Mouse (Mus musculus): Measurements from ENCODE around the gene Chrm4. TPM values are rescaled to one million over a fixed set of nuclear protein-coding genes. Genes with fewer than 3 reads are reported as not detected.

Gene Chrm4
- polyA plus RNA-seq, 1 experiment from 2014 or later, result 1.0 TPM

DNA sequence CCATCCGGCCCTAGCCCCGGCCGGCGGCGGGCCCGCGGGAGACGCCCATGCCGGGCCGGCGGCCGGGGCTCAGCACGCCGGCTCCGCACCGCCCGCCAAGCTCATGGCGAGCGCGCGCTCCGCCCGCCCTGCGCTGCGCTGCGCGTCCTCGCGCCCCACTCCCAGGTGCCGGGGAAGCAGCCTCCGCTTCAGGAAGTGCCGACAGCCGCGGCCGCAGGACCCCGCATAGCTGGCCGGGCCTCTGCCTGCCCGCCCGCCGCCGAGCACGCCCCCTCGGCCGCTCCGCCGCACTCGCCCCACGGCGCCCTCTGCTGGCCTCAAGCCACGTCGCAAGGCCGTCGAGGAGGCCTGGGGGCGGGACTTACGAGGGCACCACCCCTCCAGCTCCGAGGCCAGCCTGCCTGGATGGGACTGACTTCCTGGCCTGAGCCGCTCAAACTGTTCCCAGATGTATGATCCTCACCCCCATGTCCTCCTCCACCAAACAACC lies 36.4 kb downstream of the Chrm4 start:
- Histone ChIP-seq H3K9me3 (replicated peaks) (no peaks in the 10 kb centered on the region), H3K27ac (replicated peaks) (peak overlapping the region; percentile 91), H3K4me3 (peak overlapping the region; percentile 94), H3K27me3 (ENCODE audit: low read depth, poor library complexity, severe bottlenecking) (peaks cover 42% of the 10 kb centered on the region), H3K4me1 (peaks cover 60% of the 10 kb centered on the region), H3K36me3 (0 out of 2 replicates have a peak, but pooled peaks cover 7% of the 10 kb centered on the region)
- WGBS, result under 1% methylated on average over 57 of the region's 57 CpGs
- DNase-seq (ENCODE audit: low spot score), result peak; percentile 95

DNA sequence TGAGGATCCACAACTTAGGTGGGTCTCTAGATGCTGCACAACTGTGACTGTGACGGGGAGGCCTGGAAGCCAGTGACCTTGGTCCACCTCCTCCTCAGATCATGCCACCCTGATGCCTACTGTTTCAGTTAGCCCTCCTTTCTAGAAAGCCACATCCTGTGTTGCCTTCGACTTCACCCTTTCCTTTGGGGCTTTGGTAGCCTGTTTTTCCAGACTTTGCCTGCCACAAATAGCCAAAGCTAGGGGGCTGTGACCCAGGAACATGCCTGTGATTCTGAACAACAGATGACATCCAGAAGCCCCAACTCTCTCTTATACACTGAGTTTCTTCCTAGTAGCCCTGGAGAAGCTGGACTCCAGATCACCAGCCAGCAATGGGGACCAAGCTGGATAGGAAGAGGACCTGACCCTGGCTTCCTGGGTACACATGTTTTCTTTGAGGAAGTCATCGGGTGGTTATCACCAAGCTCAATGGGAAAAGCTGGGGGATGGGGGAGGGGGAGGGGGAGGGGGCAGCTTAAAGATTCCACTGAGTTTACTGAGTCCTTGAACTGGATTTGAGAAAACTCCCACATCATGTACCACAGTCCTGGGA lies 37.7 kb downstream of the Chrm4 start:
- H3K9me3 ChIP-seq (replicated peaks), result no peaks in the 10 kb centered on the region
- 0 out of 2 replicates have a peak, but pooled peaks cover 4% of the 10 kb centered on the region for H3K36me3 ChIP-seq
- H3K27ac ChIP-seq (replicated peaks), result peak overlapping the region; percentile 65; the same call in 1 of the 2 replicates
- H3K4me1 ChIP-seq, result peaks cover 51% of the 10 kb centered on the region
- DNase-seq (ENCODE audit: low spot score), result no peak
- WGBS, result 66% methylated on average over 3 of the region's 3 CpGs
- H3K4me3 ChIP-seq, result peak overlapping the region; percentile 36
- peaks cover 48% of the 10 kb centered on the region for H3K27me3 ChIP-seq (ENCODE audit: low read depth, poor library complexity, severe bottlenecking)

DNA sequence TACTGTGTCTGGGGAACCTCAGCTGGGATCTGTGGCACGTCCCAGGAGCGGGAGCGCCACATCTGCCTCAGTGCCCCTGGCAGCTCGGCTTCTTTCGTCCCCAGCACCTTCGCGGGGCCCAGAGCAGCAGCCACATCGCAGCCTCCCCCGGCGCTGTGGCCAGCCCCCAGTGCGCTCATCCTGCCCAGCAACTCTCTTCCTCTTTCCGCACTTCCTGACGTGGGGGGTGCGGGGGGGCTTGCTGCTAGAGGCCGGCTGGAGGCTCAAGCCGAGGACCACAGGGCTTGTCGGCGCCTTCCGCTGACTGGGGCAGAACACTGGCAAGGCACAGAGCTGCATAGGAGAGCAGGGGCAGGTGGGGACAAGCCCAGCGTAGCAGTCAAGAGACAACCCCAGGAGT lies 38.4 kb downstream of the Chrm4 start:
- Histone ChIP-seq H3K9me3 (replicated peaks) (no peaks in the 10 kb centered on the region), H3K27ac (replicated peaks) (peak overlapping the region; percentile 65), H3K4me1 (peaks cover 45% of the 10 kb centered on the region), H3K27me3 (ENCODE audit: low read depth, poor library complexity, severe bottlenecking) (peaks cover 55% of the 10 kb centered on the region), H3K4me3 (peak overlapping the region; percentile 36), H3K36me3 (0 out of 2 replicates have a peak, but pooled peaks cover 4% of the 10 kb centered on the region)
- 15% methylated on average over 20 of the region's 20 CpGs for WGBS
- DNase-seq (ENCODE audit: low spot score), result no peak

DNA sequence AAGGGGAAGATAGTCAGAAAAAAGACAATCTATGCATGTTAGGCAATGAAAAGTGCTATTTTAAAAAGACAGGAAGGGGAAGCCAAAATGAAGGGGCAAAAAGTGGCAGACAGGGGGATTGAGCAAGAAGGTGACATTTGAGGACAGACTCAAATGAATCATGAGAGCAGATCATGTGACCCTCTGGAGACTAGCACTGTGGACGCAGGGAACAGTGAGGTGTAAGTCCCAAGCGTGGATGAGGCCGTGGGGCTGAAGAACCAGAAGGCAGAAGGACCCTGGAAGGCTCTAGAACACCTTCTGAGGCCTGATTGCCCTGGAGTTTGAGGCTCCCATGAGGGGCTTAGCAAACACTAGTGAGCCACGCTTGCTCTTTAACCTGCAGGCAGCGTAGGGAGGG lies 39.3 kb downstream of the Chrm4 start:
- Histone ChIP-seq H3K9me3 (replicated peaks) (no peaks in the 10 kb centered on the region), H3K27ac (replicated peaks) (no peak overlapping the region), H3K36me3 (no peaks in the 10 kb centered on the region), H3K4me3 (no peak overlapping the region), H3K4me1 (peaks cover 47% of the 10 kb centered on the region), H3K27me3 (ENCODE audit: low read depth, poor library complexity, severe bottlenecking) (peaks cover 64% of the 10 kb centered on the region)
- no peak for DNase-seq (ENCODE audit: low spot score)
- WGBS, result 88% methylated on average over 5 of the region's 5 CpGs

DNA sequence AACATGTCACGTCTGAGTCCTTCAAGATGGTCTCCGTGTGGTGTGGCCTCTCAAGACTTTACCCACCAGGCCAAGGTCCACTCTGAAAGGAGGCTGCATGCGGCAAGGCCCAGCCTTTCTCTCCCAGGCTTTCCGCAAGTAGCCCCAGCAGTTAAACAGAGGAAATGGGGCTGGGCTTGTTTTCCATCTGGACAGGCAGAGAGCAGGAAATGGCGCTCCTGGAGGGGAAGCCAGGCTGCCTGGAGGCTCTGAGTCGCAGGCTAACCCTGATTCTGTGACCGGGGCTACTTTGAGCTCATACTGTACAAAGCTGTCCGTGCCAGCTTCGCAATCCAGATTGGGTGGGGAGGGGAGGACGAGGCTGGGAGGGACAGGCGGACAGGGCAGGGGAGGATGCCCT lies 40.9 kb downstream of the Chrm4 start:
- H3K4me3 ChIP-seq, result no peak overlapping the region
- no peaks in the 10 kb centered on the region for H3K9me3 ChIP-seq (replicated peaks)
- peaks cover 46% of the 10 kb centered on the region for H3K4me1 ChIP-seq
- H3K27me3 ChIP-seq (ENCODE audit: low read depth, poor library complexity, severe bottlenecking), result peaks cover 80% of the 10 kb centered on the region
- H3K27ac ChIP-seq (replicated peaks), result peak overlapping the region; percentile 46; the same call in 1 of the 2 replicates
- 74% methylated on average over 11 of the region's 11 CpGs for WGBS
- no peak for DNase-seq (ENCODE audit: low spot score)
- no peaks in the 10 kb centered on the region for H3K36me3 ChIP-seq

DNA sequence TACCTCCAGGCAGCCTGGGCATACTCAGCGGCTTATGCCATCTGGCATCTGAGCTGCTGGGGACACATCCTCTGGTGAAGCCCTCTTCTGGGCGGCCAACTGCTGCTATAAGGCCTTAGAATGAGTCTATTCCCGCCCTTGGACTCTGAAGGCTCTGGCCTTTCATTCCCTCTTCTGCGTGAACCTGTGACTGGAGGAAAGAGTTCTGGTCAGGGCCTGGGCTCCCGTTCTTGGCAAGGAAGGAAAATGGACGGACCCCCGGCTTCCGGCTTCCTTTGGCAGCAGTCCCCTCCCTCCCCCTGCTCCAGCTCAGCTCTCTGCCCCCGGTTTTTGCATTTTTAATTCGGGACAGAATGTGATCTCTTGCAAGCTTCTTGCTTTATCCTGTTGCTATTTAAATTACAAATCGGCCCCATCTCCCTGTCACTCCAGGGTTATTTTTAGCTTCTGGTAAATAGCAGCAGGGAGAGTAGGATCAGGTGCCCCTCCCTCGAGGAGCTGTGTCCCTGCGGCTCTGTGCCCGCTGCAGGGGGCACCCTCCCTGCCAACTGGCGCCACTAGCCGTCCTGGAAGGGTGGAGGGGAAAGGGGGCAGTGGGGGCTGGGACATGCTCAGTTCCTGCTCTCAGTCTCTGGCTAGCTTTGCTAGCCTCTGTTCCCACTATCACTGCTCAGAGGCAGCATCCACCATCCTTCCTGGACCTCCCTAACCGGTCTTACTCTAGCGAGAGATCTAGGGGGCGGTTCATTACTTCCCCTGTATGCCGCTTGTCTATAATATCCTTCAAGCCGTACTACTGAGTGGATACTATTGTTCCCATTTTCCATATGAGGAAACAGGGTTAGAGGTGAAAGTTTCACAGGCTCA lies 44.4 kb downstream of the Chrm4 start:
- peak overlapping the region; percentile 5; the same call in 1 of the 2 replicates for H3K4me3 ChIP-seq
- peak overlapping the region; percentile 71 for H3K27ac ChIP-seq (replicated peaks)
- WGBS, result 20% methylated on average over 21 of the region's 21 CpGs
- DNase-seq (ENCODE audit: low spot score), result no peak
- H3K36me3 ChIP-seq, result no peaks in the 10 kb centered on the region
- peaks cover 53% of the 10 kb centered on the region for H3K4me1 ChIP-seq
- H3K27me3 ChIP-seq (ENCODE audit: low read depth, poor library complexity, severe bottlenecking), result peaks cover 88% of the 10 kb centered on the region
- H3K9me3 ChIP-seq (replicated peaks), result no peaks in the 10 kb centered on the region

DNA sequence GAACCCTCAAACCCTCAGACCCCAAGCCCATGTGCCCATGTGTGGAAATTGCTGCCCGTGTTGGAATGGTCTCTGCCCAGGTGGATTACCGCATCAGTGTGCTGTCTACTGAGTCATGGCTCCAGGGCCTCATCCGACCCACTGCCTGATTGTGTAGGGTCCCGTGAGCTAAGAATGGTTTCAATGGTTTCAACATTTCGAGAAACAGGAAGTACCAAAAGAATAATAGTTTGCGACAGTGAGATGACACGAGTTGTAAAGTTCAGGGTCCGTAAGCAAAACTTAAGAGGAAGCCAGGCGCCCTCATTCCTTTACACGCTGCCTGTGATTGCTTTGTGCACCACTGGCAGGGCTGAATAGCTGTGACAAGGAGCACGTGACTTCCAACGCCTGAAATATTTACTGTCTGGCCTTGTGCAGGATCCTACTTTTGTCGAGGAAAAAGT lies 45.1 kb downstream of the Chrm4 start:
- Histone ChIP-seq H3K9me3 (replicated peaks) (no peaks in the 10 kb centered on the region), H3K27ac (replicated peaks) (no peak overlapping the region), H3K27me3 (ENCODE audit: low read depth, poor library complexity, severe bottlenecking) (peaks cover 88% of the 10 kb centered on the region), H3K4me3 (no peak overlapping the region), H3K4me1 (peaks cover 53% of the 10 kb centered on the region), H3K36me3 (no peaks in the 10 kb centered on the region)
- DNase-seq (ENCODE audit: low spot score), result no peak
- 53% methylated on average over 13 of the region's 13 CpGs for WGBS

DNA sequence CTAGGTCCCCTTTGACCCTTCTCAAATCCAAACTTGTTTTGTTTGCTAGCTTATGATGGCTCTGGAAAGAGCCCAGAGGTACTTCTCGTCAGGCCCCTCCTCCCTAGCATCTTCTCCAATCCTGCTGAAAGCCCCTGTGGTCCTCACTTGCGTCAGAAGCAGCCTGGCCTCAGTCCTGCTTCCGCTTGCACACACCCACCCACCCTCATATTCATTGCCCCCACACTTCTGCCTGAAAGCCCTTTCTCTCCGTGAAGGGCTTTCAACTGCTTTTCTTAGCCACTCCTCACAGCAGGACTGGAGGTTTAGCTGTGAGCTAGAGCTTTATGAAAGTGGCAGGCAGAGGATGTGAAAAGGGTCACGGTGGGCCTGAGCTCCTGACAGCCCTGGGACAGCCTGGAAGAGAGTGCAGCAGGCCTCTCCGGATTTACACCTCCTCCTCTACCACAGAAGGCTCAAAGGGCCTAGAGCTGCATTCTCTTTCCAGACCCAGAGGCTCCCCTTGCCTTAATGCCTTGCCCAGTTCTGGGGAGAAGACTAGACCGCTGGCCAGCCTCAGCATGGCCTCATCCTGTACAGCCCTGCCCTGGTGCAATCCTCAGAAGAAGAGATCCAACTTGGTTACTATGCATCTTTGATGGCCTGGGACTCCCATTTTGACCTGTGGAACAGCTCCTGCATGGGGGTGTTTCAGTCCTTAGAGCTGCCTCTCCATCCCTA lies 46.5 kb downstream of the Chrm4 start:
- H3K4me1 ChIP-seq, result peaks cover 52% of the 10 kb centered on the region
- no peaks in the 10 kb centered on the region for H3K36me3 ChIP-seq
- peaks cover 94% of the 10 kb centered on the region for H3K27me3 ChIP-seq (ENCODE audit: low read depth, poor library complexity, severe bottlenecking)
- H3K4me3 ChIP-seq, result no peak overlapping the region
- H3K27ac ChIP-seq (replicated peaks), result no peak overlapping the region; the same call in 1 of the 2 replicates
- DNase-seq (ENCODE audit: low spot score), result no peak
- H3K9me3 ChIP-seq (replicated peaks), result no peaks in the 10 kb centered on the region
- WGBS, result 26% methylated on average over 7 of the region's 7 CpGs

DNA sequence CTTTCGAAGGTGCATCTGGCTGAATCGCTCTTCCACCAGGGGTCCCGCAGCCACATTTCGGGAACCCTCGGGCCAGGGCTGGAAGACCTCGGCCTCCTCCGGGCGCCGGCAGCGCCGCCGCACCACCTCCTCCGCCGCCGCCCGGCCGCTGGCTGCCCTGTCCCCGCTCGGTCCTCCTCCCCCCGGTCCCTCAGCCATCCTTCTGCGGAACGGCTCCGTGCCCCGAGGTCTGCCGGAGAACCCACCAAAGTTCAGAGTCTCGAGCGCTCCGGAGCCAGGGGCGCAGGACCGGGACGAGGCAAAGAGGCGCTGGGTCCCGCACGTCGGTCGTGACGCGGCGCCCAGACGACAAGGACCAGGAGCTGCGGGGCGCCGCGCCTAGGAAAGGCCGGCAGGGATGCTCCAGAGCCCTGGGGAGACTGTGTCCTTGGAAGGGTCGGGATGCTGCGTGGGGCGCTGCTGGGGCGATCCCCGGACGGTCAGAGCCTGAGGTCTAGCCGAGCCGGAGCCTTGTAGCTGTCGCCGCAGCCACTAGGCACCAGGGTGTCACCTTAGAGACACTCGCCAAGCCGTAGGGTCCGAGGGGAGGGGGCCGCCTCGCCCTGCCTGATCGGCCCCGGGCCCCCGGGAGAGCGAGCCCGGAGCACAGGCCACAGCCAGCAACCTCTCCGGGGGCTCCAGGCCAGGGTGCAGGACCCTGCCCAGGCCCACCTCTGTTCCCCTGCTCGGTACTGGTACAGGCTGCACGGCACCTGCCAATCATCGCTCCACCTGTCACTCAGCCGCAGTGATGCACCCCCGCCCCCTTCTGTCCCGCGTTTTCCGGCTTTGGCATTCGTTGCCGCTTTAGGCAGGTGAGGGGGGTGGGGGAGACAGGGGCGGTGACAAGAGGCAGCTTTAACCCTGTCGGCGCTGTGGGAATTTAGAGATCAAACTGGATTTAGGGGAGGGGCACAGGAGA lies 48.8 kb downstream of the Chrm4 start, which contains the start of gene Dgkz:
TSS of gene Dgkz (minus strand) at position 284 of the 961 bp plus-strand sequence.
- no peaks in the 10 kb centered on the region for H3K36me3 ChIP-seq
- peak; percentile 51 for DNase-seq (ENCODE audit: low spot score)
- H3K27ac ChIP-seq (replicated peaks), result peak within 1 kb of the TSS; percentile 50; the same call in 1 of the 2 replicates
- H3K9me3 ChIP-seq (replicated peaks), result no peaks in the 10 kb centered on the region
- H3K27me3 ChIP-seq (ENCODE audit: low read depth, poor library complexity, severe bottlenecking), result peaks cover 92% of the 10 kb centered on the region
- peaks cover 74% of the 10 kb centered on the region for H3K4me1 ChIP-seq
- under 1% methylated on average over 79 of the region's 79 CpGs for WGBS
- peak within 1 kb of the TSS; percentile 55 for H3K4me3 ChIP-seq

DNA sequence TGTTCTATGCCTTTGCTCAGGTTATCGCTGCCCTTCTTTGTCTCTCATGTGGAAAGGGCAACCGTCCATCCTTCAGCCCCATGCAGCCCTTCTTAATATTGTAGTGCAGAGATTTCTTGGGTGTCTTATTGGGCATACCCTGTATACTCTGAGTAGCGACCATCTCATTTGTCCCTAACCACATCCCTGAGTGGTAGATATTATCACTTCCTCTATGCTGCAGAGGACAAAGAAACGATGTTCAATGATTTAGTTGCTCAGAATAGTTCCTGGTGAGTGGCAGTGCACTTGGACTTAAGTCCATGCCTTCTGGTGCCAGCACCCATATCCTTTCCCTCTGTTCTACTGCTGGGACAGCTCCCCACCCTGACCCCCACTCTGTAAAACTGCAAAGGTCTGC lies 50.9 kb downstream of the Chrm4 start:
- Histone ChIP-seq H3K9me3 (replicated peaks) (no peaks in the 10 kb centered on the region), H3K4me1 (peaks cover 65% of the 10 kb centered on the region), H3K27ac (replicated peaks) (no peak overlapping the region), H3K4me3 (no peak overlapping the region), H3K36me3 (no peaks in the 10 kb centered on the region), H3K27me3 (ENCODE audit: low read depth, poor library complexity, severe bottlenecking) (peaks cover 76% of the 10 kb centered on the region)
- DNase-seq (ENCODE audit: low spot score), result no peak
- whole genome bisulfite sequencing, result 83% methylated on average over 4 of the region's 4 CpGs
